Mouse (Mus musculus) erythroblast, embryonic 14.5 days (primary cell): ENCODE data around the gene Tmem63a. TPM values are rescaled to one million over a fixed set of nuclear protein-coding genes. Genes with fewer than 3 reads are reported as not detected.
"Not testable (repeated sequence)": the region's sequence is repeated elsewhere in the genome, so short reads cannot be mapped to it uniquely, and the experiment has no call there.

Source experiments
- H3K27me3 ChIP-seq: 2 replicates; pipeline ENCODE4 v1.6.1; 2012; ENCODE audit warnings: inconsistent platforms; ENCODE audit not compliant: control insufficient read depth
- H3K36me3 ChIP-seq: 2 replicates; pipeline ENCODE4 v1.6.1; 2012; ENCODE audit warnings: mild to moderate bottlenecking, inconsistent platforms; ENCODE audit not compliant: control insufficient read depth
- H3K4me1 ChIP-seq: 2 replicates; pipeline ENCODE4 v1.6.1; 2012; ENCODE audit warnings: inconsistent platforms; ENCODE audit not compliant: control insufficient read depth
- H3K4me3 ChIP-seq: replicated peaks from 2 replicates; pipeline ENCODE3; 2012; ENCODE audit warnings: moderate library complexity, mild to moderate bottlenecking, inconsistent platforms
- H3K9me3 ChIP-seq: 2 replicates; pipeline ENCODE4 v1.6.1; 2012; ENCODE audit warnings: low read length, inconsistent platforms, mixed read lengths; ENCODE audit not compliant: control insufficient read depth
- GATA1 ChIP-seq: IDR thresholded peaks from 2 replicates; pipeline ENCODE4 v1.6.1; 2012; ENCODE audit warnings: low read length, inconsistent platforms, mixed read lengths
- TAL1 ChIP-seq: IDR thresholded peaks from 3 replicates; pipeline ENCODE4 v1.6.1; 2012; ENCODE audit warnings: low read length, inconsistent platforms, mixed read lengths
- polyA plus RNA-seq: library from polyadenylated mRNA; stranded (reverse); fragments of >175 nt; gene quantifications from 2 replicates; pipeline ENCODE4 v1.2.3, GENCODE M21; 2012

Tmem63a gene
- 0.27 and 0.36 TPM in 2 replicates for polyA plus RNA-seq

GRCm38 (mm10) chr1:180942166-180943031, at the start of gene Tmem63a:
TSS of gene Tmem63a (plus strand) at chr1:180942344.
- H3K36me3 ChIP-seq: peaks cover 11% of the 10 kb centered on the region
- peaks cover 68% of the 10 kb centered on the region for H3K4me1 ChIP-seq

GRCm38 (mm10) chr1:180892808-180893207, 49.3 kb upstream of the Tmem63a start, which contains the start of gene Lefty2:
TSS of gene Lefty2 (plus strand) at chr1:180893108.
- Histone ChIP-seq H3K4me1 (peaks cover 6% of the 10 kb centered on the region), H3K4me3 (no peak within 1 kb of the TSS), H3K27me3 (peaks cover 56% of the 10 kb centered on the region), H3K9me3 (no peaks in the 10 kb centered on the region), H3K36me3 (no peaks in the 10 kb centered on the region)
- no peak for TF ChIP-seq TAL1
- TF ChIP-seq GATA1: no peak

More at GRCm38 (mm10) chr1:180942166-180943031, at the start of gene Tmem63a:
- Histone ChIP-seq H3K4me3 (peak within 1 kb of the TSS; percentile 66), H3K9me3 (no peaks in the 10 kb centered on the region), H3K27me3 (peaks cover 28% of the 10 kb centered on the region)
- TF ChIP-seq GATA1 (no peak), TAL1 (no peak)

- Histone ChIP-seq H3K27me3 (peaks cover 42% of the 10 kb centered on the region), H3K4me1 (peaks cover 12% of the 10 kb centered on the region)
- H3K4me3 ChIP-seq, H3K9me3 ChIP-seq, H3K36me3 ChIP-seq: not testable (repeated sequence)
These were observed 47.8 kb upstream of the Tmem63a start for GRCm38 (mm10) chr1:180894088-180894987.

DNA sequence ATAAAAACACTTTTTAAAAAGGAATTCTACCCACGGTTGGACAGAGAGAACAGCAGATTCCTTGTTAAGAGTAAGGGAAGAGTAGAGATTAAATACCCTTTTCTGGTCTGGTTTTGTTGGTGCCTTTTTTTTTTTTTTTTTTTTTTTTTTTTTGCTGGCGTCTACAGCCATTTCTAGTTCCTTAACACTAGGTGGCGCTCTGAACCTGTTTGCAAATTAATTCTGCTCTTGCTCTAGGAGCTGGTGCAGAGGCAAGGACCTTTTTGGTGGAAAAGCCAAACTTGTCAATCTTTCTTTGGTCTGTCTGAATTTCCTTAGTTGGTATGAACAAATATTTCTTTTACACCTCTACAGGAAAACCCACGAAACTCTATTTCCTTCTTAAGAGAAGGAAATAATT, 41.0 kb upstream of the Tmem63a start:
- TF ChIP-seq TAL1: no peak; the same call in 2 of the 3 replicates
- no peak for TF ChIP-seq GATA1
- peaks cover 56% of the 10 kb centered on the region for H3K4me1 ChIP-seq

DNA sequence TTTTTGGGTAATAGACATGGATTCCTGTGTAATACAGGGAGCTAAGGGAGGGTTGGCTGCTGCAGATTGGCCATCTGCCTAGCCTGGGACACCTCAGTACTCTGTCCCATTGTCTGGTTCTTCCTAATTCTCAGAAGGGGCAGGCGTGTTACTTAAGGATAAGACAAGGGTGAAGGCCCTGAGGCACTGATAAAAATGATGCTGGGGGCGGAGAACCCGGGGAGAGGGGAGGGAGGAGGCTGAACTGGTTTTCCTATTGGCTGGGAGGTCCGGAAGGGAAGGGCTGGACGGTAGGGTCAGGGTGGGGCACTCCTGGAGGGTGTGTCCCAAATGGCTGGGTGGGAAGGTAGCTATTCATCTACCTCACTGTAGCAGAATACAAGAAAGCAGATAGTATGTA, 39.2 kb upstream of the Tmem63a start:
- Histone ChIP-seq H3K4me1 (peaks cover 72% of the 10 kb centered on the region), H3K36me3 (peaks cover 33% of the 10 kb centered on the region), H3K27me3 (no peaks in the 10 kb centered on the region; the same call in 1 of the 2 replicates), H3K4me3 (peak overlapping the region; percentile 87), H3K9me3 (peaks cover 8% of the 10 kb centered on the region)
- TF ChIP-seq TAL1: peak; percentile 87
- peak; percentile 89 for TF ChIP-seq GATA1

More for the DNA sequence above, 41.0 kb upstream of the Tmem63a start:
- Histone ChIP-seq H3K27me3 (no peaks in the 10 kb centered on the region; the same call in 1 of the 2 replicates), H3K9me3 (peaks cover 5% of the 10 kb centered on the region), H3K36me3 (peaks cover 15% of the 10 kb centered on the region), H3K4me3 (no peak overlapping the region)

DNA sequence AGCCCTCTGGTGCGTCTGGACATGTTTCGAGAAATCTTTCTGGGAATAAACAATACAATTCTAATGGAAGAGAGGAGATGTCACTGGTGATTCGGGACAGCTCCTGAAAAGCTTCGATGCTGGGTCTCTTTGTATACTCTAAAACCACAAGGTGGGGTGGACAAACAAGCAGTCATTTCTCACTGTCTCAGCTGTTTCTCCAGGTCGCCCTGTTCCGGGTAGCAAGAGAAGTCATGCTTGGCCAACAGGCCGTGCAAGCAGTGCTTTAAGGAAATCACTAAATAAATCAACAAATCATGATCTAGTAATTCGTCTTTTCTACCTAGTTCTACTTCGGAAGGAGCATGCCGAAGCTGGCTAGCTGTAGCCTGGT, 38.5 kb upstream of the Tmem63a start:
- H3K4me1 ChIP-seq: peaks cover 74% of the 10 kb centered on the region
- H3K27me3 ChIP-seq: no peaks in the 10 kb centered on the region; the same call in 1 of the 2 replicates
- peaks cover 41% of the 10 kb centered on the region for H3K36me3 ChIP-seq
- H3K4me3 ChIP-seq: peak overlapping the region; percentile 87
- TF ChIP-seq GATA1 (no peak), TAL1 (no peak)
- H3K9me3 ChIP-seq: peaks cover 8% of the 10 kb centered on the region

GRCm38 (mm10) chr1:180904039-180904814, 37.9 kb upstream of the Tmem63a start, which contains the start of gene Pycr2:
TSS of gene Pycr2 (plus strand) at chr1:180904293.
- TF ChIP-seq TAL1 (no peak), GATA1 (no peak)
- H3K27me3 ChIP-seq: no peaks in the 10 kb centered on the region; the same call in 1 of the 2 replicates
- peak within 1 kb of the TSS; percentile 87 for H3K4me3 ChIP-seq
- peaks cover 46% of the 10 kb centered on the region for H3K36me3 ChIP-seq
- peaks cover 8% of the 10 kb centered on the region for H3K9me3 ChIP-seq
- H3K4me1 ChIP-seq: peaks cover 77% of the 10 kb centered on the region

DNA sequence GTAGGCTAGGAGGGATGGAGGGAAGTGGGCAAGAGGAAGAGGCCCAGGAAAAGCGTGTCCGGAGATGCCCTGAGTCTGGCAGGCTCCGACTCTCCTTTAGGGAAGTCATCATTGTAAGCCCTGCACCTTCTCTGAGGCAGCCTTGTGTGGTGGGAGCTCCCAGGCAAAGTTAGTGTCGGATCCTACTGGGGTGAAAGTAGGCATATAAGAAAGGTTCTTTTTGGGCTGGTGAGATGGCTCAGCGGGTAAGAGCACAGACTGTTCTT, 37.4 kb upstream of the Tmem63a start:
- H3K27me3 ChIP-seq: no peaks in the 10 kb centered on the region; the same call in 1 of the 2 replicates
- peaks cover 8% of the 10 kb centered on the region for H3K9me3 ChIP-seq
- peaks cover 78% of the 10 kb centered on the region for H3K4me1 ChIP-seq
- H3K36me3 ChIP-seq: peaks cover 52% of the 10 kb centered on the region
- peak overlapping the region; percentile 87 for H3K4me3 ChIP-seq
- no peak for TF ChIP-seq TAL1
